Mouse (Mus musculus): ENCODE measurements at regions not wholly inside any gene's neighbourhood (a gene's known extent, or its start where the extent isn't known, plus 50 kb on each side); places are given as distances from the start of the nearest gene placed in this dataset.

GRCm38 (mm10) chr14:40390811-40391210 is 502.3 kb downstream of the Sh2d4b start:
- POLR2A ChIA-PET, result no interaction called here
- CTCF ChIA-PET, result no interaction called here

GRCm38 (mm10) chr14:40381603-40382002 is 511.5 kb downstream of the Sh2d4b start:
- ChIA-PET POLR2A (no interaction called here), CTCF (no interaction called here)

GRCm38 (mm10) chr14:40379692-40380091 is 513.4 kb downstream of the Sh2d4b start:
- POLR2A ChIA-PET, result no interaction called here
- CTCF ChIA-PET, result interaction anchor here in 1 of 4 experiments (0.7 kb wide), 1 partner anchor 430 kb away, joined by 3 read pairs; no protein-coding TSS in a partner anchor

GRCm38 (mm10) chr14:40364342-40364741 is 528.7 kb downstream of the Sh2d4b start:
- POLR2A ChIA-PET, result no interaction called here
- CTCF ChIA-PET, result no interaction called here

- CTCF ChIA-PET, result no interaction called here
- POLR2A ChIA-PET, result no interaction called here
Measured at GRCm38 (mm10) chr14:40362838-40363237, 530.2 kb downstream of the Sh2d4b start.
